Mouse (Mus musculus) embryo, embryonic 10 days (tissue): ENCODE measurements around the gene Cdkn2aipnl.

ENCODE experiments used
- DNase-seq: peaks from one replicate; pipeline ENCODE4 v3.0.0-alpha.2; 2015; ENCODE audit warnings: low spot score

Cdkn2aipnl gene

GRCm38 (mm10) chr11:51946144-51946543 lies 21.3 kb upstream of the Cdkn2aipnl start:
- no peak for DNase-seq

- DNase-seq, result no peak
Observed at GRCm38 (mm10) chr11:51949155-51949840, 18.2 kb upstream of the Cdkn2aipnl start.

GRCm38 (mm10) chr11:51949919-51950318 lies 17.5 kb upstream of the Cdkn2aipnl start:
- no peak for DNase-seq

- DNase-seq, result no peak
Observed at GRCm38 (mm10) chr11:51951861-51952420, 15.5 kb upstream of the Cdkn2aipnl start.

- DNase-seq, result no peak
Observed at GRCm38 (mm10) chr11:51956112-51956511, 11.3 kb upstream of the Cdkn2aipnl start.

- DNase-seq, result no peak
Observed at GRCm38 (mm10) chr11:51957760-51958159, 9.7 kb upstream of the Cdkn2aipnl start.

GRCm38 (mm10) chr11:51959511-51959910 lies 8.0 kb upstream of the Cdkn2aipnl start:
- no peak for DNase-seq

GRCm38 (mm10) chr11:51960061-51960460 lies 7.4 kb upstream of the Cdkn2aipnl start:
- DNase-seq, result no peak

GRCm38 (mm10) chr11:51960967-51961471 lies 6.4 kb upstream of the Cdkn2aipnl start:
- no peak for DNase-seq

GRCm38 (mm10) chr11:51961761-51962160 lies 5.7 kb upstream of the Cdkn2aipnl start:
- DNase-seq, result no peak

GRCm38 (mm10) chr11:51962277-51962676 lies 5.2 kb upstream of the Cdkn2aipnl start:
- DNase-seq, result no peak

- no peak for DNase-seq
Observed at GRCm38 (mm10) chr11:51966651-51967050, 810 bp upstream of the Cdkn2aipnl start.

GRCm38 (mm10) chr11:51968896-51969295 lies 1.4 kb downstream of the Cdkn2aipnl start:
- no peak for DNase-seq

- no peak for DNase-seq
Observed at GRCm38 (mm10) chr11:51969511-51969910, 2.0 kb downstream of the Cdkn2aipnl start.

- DNase-seq, result no peak
Observed at GRCm38 (mm10) chr11:51971644-51972043, 4.2 kb downstream of the Cdkn2aipnl start.

GRCm38 (mm10) chr11:51999611-52000289 lies 32.3 kb downstream of the Cdkn2aipnl start:
- DNase-seq, result peak; percentile 76

GRCm38 (mm10) chr11:52000290-52000962 lies 33.0 kb downstream of the Cdkn2aipnl start, which contains the start of gene Ube2b:
Ube2b (minus strand) TSS chr11:52000762.
- peak; percentile 100 for DNase-seq

- no peak for DNase-seq
Observed at GRCm38 (mm10) chr11:52001341-52001740, 33.9 kb downstream of the Cdkn2aipnl start.

GRCm38 (mm10) chr11:52001861-52002260 lies 34.4 kb downstream of the Cdkn2aipnl start:
- no peak for DNase-seq

GRCm38 (mm10) chr11:52002842-52003504 lies 35.5 kb downstream of the Cdkn2aipnl start:
- DNase-seq, result no peak

- peak; percentile 12 for DNase-seq
Observed at GRCm38 (mm10) chr11:52003505-52003771, 36.0 kb downstream of the Cdkn2aipnl start.
